In genomic region chr13:31810375-31810692, GRCm38 (mm10) we compare ENCODE assay signal across 9 mouse cellular contexts. TPM values are rescaled to one million over a fixed set of nuclear protein-coding genes. Genes with fewer than 3 reads are reported as not detected.
A peak's percentile ranks its signal among the peaks of the same experiment; 100 is the strongest.
DNase-seq lines count a peak whose midpoint lies in the region; ATAC-seq and TF ChIP-seq lines count a peak whose summit lies in the region.
"Had no signal": no experiment of that assay in that cellular context is flagged by ENCODE, and none has a peak within 500 bp of the region (broad histone marks: within the 10 kb centered on the region; RNA-seq: fewer than 3 reads in every experiment).

No protein-coding gene starts in this region.

- 7% methylated on average over 9 of the region's 9 CpGs for WGBS in heart, postnatal 0 days
- under 1% methylated on average over 9 of the region's 9 CpGs for WGBS in embryonic facial prominence, embryonic 10.5 days
- WGBS in hindbrain, embryonic 14.5 days: 2% methylated on average over 9 of the region's 9 CpGs
- under 1% methylated on average over 9 of the region's 9 CpGs for WGBS in midbrain, embryonic 14.5 days

- no peaks in the 10 kb centered on the region for H3K9me3 ChIP-seq in heart, postnatal 0 days (replicated peaks; ENCODE audit: control insufficient read depth, low read length)
- H3K9me3 ChIP-seq in embryonic facial prominence, embryonic 10.5 days: no peaks in the 10 kb centered on the region
- H3K9me3 ChIP-seq in hindbrain, embryonic 14.5 days (ENCODE audit: control insufficient read depth, low read length): no peaks in the 10 kb centered on the region
- H3K9me3 ChIP-seq in midbrain, embryonic 14.5 days (ENCODE audit: control insufficient read depth, low read length): no peaks in the 10 kb centered on the region

- H3K27me3 ChIP-seq in heart, postnatal 0 days (ENCODE audit: control insufficient read depth, insufficient read depth, low read length): peaks cover 80% of the 10 kb centered on the region
- H3K27me3 ChIP-seq in embryonic facial prominence, embryonic 10.5 days (replicated peaks; ENCODE audit: low read depth, poor library complexity, severe bottlenecking): peaks cover 99% of the 10 kb centered on the region
- peaks cover 94% of the 10 kb centered on the region for H3K27me3 ChIP-seq in hindbrain, embryonic 14.5 days (ENCODE audit: control insufficient read depth, insufficient read depth, low read length)
- H3K27me3 ChIP-seq in midbrain, embryonic 14.5 days (ENCODE audit: control insufficient read depth, insufficient read depth, low read length): peaks cover 87% of the 10 kb centered on the region
- H3K27me3 ChIP-seq: CH12.LX had no signal

- no peaks in the 10 kb centered on the region for H3K4me1 ChIP-seq in heart, postnatal 0 days (ENCODE audit: control insufficient read depth, insufficient read depth)
- H3K4me1 ChIP-seq in embryonic facial prominence, embryonic 10.5 days: peaks cover 71% of the 10 kb centered on the region
- peaks cover 14% of the 10 kb centered on the region; the same call in 1 of the 2 replicates for H3K4me1 ChIP-seq in hindbrain, embryonic 14.5 days (replicated peaks; ENCODE audit: control insufficient read depth, insufficient read depth, low read length)
- peaks cover 9% of the 10 kb centered on the region for H3K4me1 ChIP-seq in midbrain, embryonic 14.5 days (ENCODE audit: control insufficient read depth, insufficient read depth, low read length)

- DNase-seq in heart, postnatal 0 days (ENCODE audit: low spot score): no peak
- DNase-seq in heart, adult 11 months: no peak
- no peak for DNase-seq in embryonic facial prominence, embryonic 10.5 days (ENCODE audit: low spot score)
- DNase-seq in hindbrain, embryonic 14.5 days (ENCODE audit: low spot score): peak; percentile 45
- no peak for DNase-seq in midbrain, embryonic 14.5 days
- DNase-seq in gastrocnemius, postnatal 36 days: no peak
- DNase-seq in right cerebral cortex, postnatal 4 days: no peak

- TF ChIP-seq EP300 in heart, postnatal 0 days (IDR thresholded peaks at IDR 0.05; ENCODE audit: low read depth): no peak

- peak overlapping the region; percentile 68 for H3K4me2 ChIP-seq in heart, postnatal 0 days (ENCODE audit: low read depth, low read length)
- H3K4me2 ChIP-seq in hindbrain, embryonic 14.5 days (replicated peaks): no peak overlapping the region
- no peak overlapping the region for H3K4me2 ChIP-seq in midbrain, embryonic 14.5 days (ENCODE audit: low read length)

- intact Hi-C loops in gastrocnemius, postnatal 36 days (cut with DNase I): no loop called here

- H3K9ac ChIP-seq in heart, postnatal 0 days (replicated peaks; ENCODE audit: low read depth, low read length): peak overlapping the region; percentile 64
- H3K9ac ChIP-seq in hindbrain, embryonic 14.5 days: peak overlapping the region; percentile 40
- H3K9ac ChIP-seq in midbrain, embryonic 14.5 days (replicated peaks; ENCODE audit: low read length): peak overlapping the region; percentile 29; the same call in 1 of the 2 replicates

- no peak for ATAC-seq in heart, postnatal 0 days (ENCODE audit: insufficient read depth, low read depth)
- ATAC-seq in hindbrain, embryonic 14.5 days (ENCODE audit: low FRiP score): no peak
- ATAC-seq in midbrain, embryonic 14.5 days (ENCODE audit: low FRiP score, low TSS enrichment): no peak
- ATAC-seq in monocyte, adult 5-6 weeks (replicated peaks; ENCODE audit: insufficient number of reproducible peaks, low FRiP score, low TSS enrichment, poor library complexity, severe bottlenecking): no peak

- peak overlapping the region; percentile 55 for H3K4me3 ChIP-seq in heart, postnatal 0 days (ENCODE audit: low read depth, low read length)
- peak overlapping the region; percentile 77 for H3K4me3 ChIP-seq in embryonic facial prominence, embryonic 10.5 days
- peak overlapping the region; percentile 33 for H3K4me3 ChIP-seq in hindbrain, embryonic 14.5 days (replicated peaks; ENCODE audit: low read length)
- peak overlapping the region; percentile 23 for H3K4me3 ChIP-seq in midbrain, embryonic 14.5 days (replicated peaks; ENCODE audit: low read depth, low read length)

- no peaks in the 10 kb centered on the region for H3K36me3 ChIP-seq in heart, postnatal 0 days (replicated peaks; ENCODE audit: control insufficient read depth, insufficient read depth, low read length)
- H3K36me3 ChIP-seq in embryonic facial prominence, embryonic 10.5 days (replicated peaks): peaks cover 21% of the 10 kb centered on the region
- H3K36me3 ChIP-seq in hindbrain, embryonic 14.5 days (replicated peaks; ENCODE audit: control insufficient read depth, insufficient read depth): no peaks in the 10 kb centered on the region
- H3K36me3 ChIP-seq in midbrain, embryonic 14.5 days (ENCODE audit: control insufficient read depth, insufficient read depth, low read length): no peaks in the 10 kb centered on the region

- H3K27ac ChIP-seq in heart, postnatal 0 days (ENCODE audit: low read depth): peak overlapping the region; percentile 58
- H3K27ac ChIP-seq in embryonic facial prominence, embryonic 10.5 days (replicated peaks): peak overlapping the region; percentile 95
- peak overlapping the region; percentile 32; the same call in 1 of the 2 replicates for H3K27ac ChIP-seq in hindbrain, embryonic 14.5 days
- H3K27ac ChIP-seq in midbrain, embryonic 14.5 days (replicated peaks; ENCODE audit: low read depth, low read length): no peak overlapping the region

- TF ChIP-seq CTCF in heart, postnatal 0 days (IDR thresholded peaks at IDR 0.05; ENCODE audit: low read depth): no peak

RNA-seq across cellular contexts. Expression of gene Foxc1, which starts 3.9 kb away (rescaled TPM):
- 20.0 and 22.6 TPM in 2 replicates for total RNA-seq in heart, postnatal 0 days (2014; rRNA removed; ENCODE audit: low replicate concordance)
- 1.5 and 1.6 TPM in 2 replicates for polyA plus RNA-seq in heart, postnatal 0 days (2015; fragmentation: Nextera tagmentation; extraction: Ambion mirVana)
- 3.3 and 4.1 TPM in 2 replicates for polyA plus RNA-seq in embryonic facial prominence, embryonic 10.5 days (2016; fragmentation: Nextera tagmentation; extraction: Ambion mirVana)
- polyA plus RNA-seq in hindbrain, embryonic 14.5 days (2014; fragmentation: Nextera tagmentation; extraction: Ambion mirVana): 2.3 and 2.9 TPM in 2 replicates
- 0.72 and 1.7 TPM in 2 replicates for polyA plus RNA-seq in midbrain, embryonic 14.5 days (2014; fragmentation: Nextera tagmentation; extraction: Ambion mirVana)
- total RNA-seq in gastrocnemius, postnatal 36 days (2021): under 1 TPM; 0.56 to 0.76 TPM
- total RNA-seq in monocyte, adult 5-6 weeks (2017): 0.10 TPM in 1 of 3 replicates, not detected in the others
- total RNA-seq: CH12.LX had no signal

Comparison
In these comparisons a context has a peak if more than half of its experiments do, and no peak if none do; other contexts are left out.
1. H3K4me3 ChIP-seq: peak in every context shown above with its lines; median percentile 77 in embryonic facial prominence, embryonic 10.5 days; 55 in heart, postnatal 0 days; 33 in hindbrain, embryonic 14.5 days; 23 in midbrain, embryonic 14.5 days.